Mouse (Mus musculus) heart, embryonic 13.5 days (tissue): ENCODE measurements around the gene Cfl1. TPM values are rescaled to one million over a fixed set of nuclear protein-coding genes. Genes with fewer than 3 reads are reported as not detected.

Experiments used
- ATAC-seq: fragments of 200-750 bp; cut with Nextera tagmentation; 2 replicates; pipeline ENCODE4 v1.8.0; 2017; ENCODE audit warnings: moderate TSS enrichment; ENCODE audit not compliant: insufficient number of reproducible peaks, low FRiP score, low TSS enrichment; ENCODE audit errors: extremely low read depth
- H3K27ac ChIP-seq: fragments of 300-500 bp; sonication (generic); replicated peaks from 2 replicates; pipeline ENCODE4 v1.5.1; 2015; ENCODE audit warnings: moderate library complexity, mild to moderate bottlenecking, inconsistent platforms
- H3K27me3 ChIP-seq: fragments of 300-500 bp; sonication (generic); replicated peaks from 2 replicates; pipeline ENCODE4 v1.6.1; 2015; ENCODE audit warnings: mild to moderate bottlenecking, inconsistent platforms
- H3K36me3 ChIP-seq: fragments of 300-500 bp; sonication (generic); 2 replicates; pipeline ENCODE4 v1.6.1; 2015; ENCODE audit warnings: mild to moderate bottlenecking, inconsistent platforms
- H3K4me1 ChIP-seq: fragments of 300-500 bp; sonication (generic); 2 replicates; pipeline ENCODE4 v1.6.1; 2015; ENCODE audit warnings: inconsistent platforms
- H3K4me2 ChIP-seq: fragments of 300-500 bp; sonication (generic); 2 replicates; pipeline ENCODE4 v1.6.1; 2015; ENCODE audit warnings: inconsistent platforms, mild to moderate bottlenecking, moderate library complexity
- H3K4me3 ChIP-seq: fragments of 300-500 bp; sonication (generic); 2 replicates; pipeline ENCODE4 v1.5.1; 2015; ENCODE audit warnings: moderate library complexity, mild to moderate bottlenecking, inconsistent platforms
- H3K9ac ChIP-seq: fragments of 300-500 bp; sonication (generic); 2 replicates; pipeline ENCODE4 v1.6.1; 2015; ENCODE audit warnings: inconsistent platforms, mild to moderate bottlenecking, moderate library complexity
- H3K9me3 ChIP-seq: fragments of 300-500 bp; sonication (generic); 2 replicates; pipeline ENCODE4 v1.6.1; 2016; ENCODE audit warnings: inconsistent platforms
- WGBS: fragments of 180-500 bp; shearing (Covaris S2); methylation state at CpG from one replicate; pipeline ENCODE4 v1.1.7; 2015; ENCODE audit warnings: mixed read lengths; 5-methylcytosine and 5-hydroxymethylcytosine counted together
- polyA plus RNA-seq: library from polyadenylated mRNA; unstranded; fragments of >200 nt; fragmentation: Nextera tagmentation; extraction: Ambion mirVana; gene quantifications from 2 replicates; pipeline ENCODE4 v1.2.1, GENCODE M21; 2015

The Cfl1 gene
- polyA plus RNA-seq: 1,825 and 1,925 TPM in 2 replicates

GRCm38 (mm10) chr19:5490313-5490897 is at the start of gene Cfl1:
Gene Cfl1 (plus strand): TSS chr19:5490455.
- Histone ChIP-seq H3K27ac (peak within 1 kb of the TSS; percentile 99), H3K9me3 (no peaks in the 10 kb centered on the region), H3K27me3 (no peaks in the 10 kb centered on the region), H3K4me2 (peak within 1 kb of the TSS; percentile 91), H3K36me3 (peaks cover 51% of the 10 kb centered on the region), H3K4me1 (peaks cover 44% of the 10 kb centered on the region), H3K4me3 (peak within 1 kb of the TSS; percentile 100), H3K9ac (peak within 1 kb of the TSS; percentile 99)
- ATAC-seq: peak; percentile 37
- WGBS: under 1% methylated on average over 61 of the region's 62 CpGs

GRCm38 (mm10) chr19:5444371-5444908 is 45.8 kb upstream of the Cfl1 start:
- H3K27me3 ChIP-seq: peaks cover 61% of the 10 kb centered on the region
- WGBS: 56% methylated on average over 9 of the region's 9 CpGs

GRCm38 (mm10) chr19:5444954-5445353 is 45.3 kb upstream of the Cfl1 start:
- no peak overlapping the region for H3K27ac ChIP-seq
- H3K4me2 ChIP-seq: no peak overlapping the region
- 29% methylated on average over 7 of the region's 7 CpGs for WGBS
- H3K4me1 ChIP-seq: peaks cover 19% of the 10 kb centered on the region
- peaks cover 66% of the 10 kb centered on the region for H3K27me3 ChIP-seq
- no peak overlapping the region for H3K4me3 ChIP-seq
- H3K9me3 ChIP-seq: peaks cover 6% of the 10 kb centered on the region; the same call in 1 of the 2 replicates
- ATAC-seq: no peak
- no peaks in the 10 kb centered on the region for H3K36me3 ChIP-seq
- no peak overlapping the region for H3K9ac ChIP-seq

More at GRCm38 (mm10) chr19:5444371-5444908, 45.8 kb upstream of the Cfl1 start:
- peaks cover 19% of the 10 kb centered on the region for H3K4me1 ChIP-seq
- H3K36me3 ChIP-seq: no peaks in the 10 kb centered on the region
- H3K27ac ChIP-seq: no peak overlapping the region
- H3K4me3 ChIP-seq: no peak overlapping the region
- peaks cover 6% of the 10 kb centered on the region; the same call in 1 of the 2 replicates for H3K9me3 ChIP-seq
- no peak overlapping the region for H3K9ac ChIP-seq
- no peak for ATAC-seq
- no peak overlapping the region for H3K4me2 ChIP-seq

GRCm38 (mm10) chr19:5445747-5446146 is 44.5 kb upstream of the Cfl1 start:
- H3K27ac ChIP-seq: no peak overlapping the region
- H3K9ac ChIP-seq: no peak overlapping the region
- H3K4me2 ChIP-seq: no peak overlapping the region
- H3K27me3 ChIP-seq: peaks cover 74% of the 10 kb centered on the region
- 81% methylated on average over 5 of the region's 5 CpGs for WGBS
- ATAC-seq: no peak
- H3K4me1 ChIP-seq: peaks cover 23% of the 10 kb centered on the region
- no peak overlapping the region for H3K4me3 ChIP-seq
- no peaks in the 10 kb centered on the region for H3K9me3 ChIP-seq
- H3K36me3 ChIP-seq: no peaks in the 10 kb centered on the region

- Histone ChIP-seq H3K9ac (peak within 1 kb of the TSS; percentile 76), H3K4me2 (peak within 1 kb of the TSS; percentile 94), H3K4me3 (peak within 1 kb of the TSS; percentile 66), H3K4me1 (peaks cover 23% of the 10 kb centered on the region), H3K36me3 (no peaks in the 10 kb centered on the region), H3K27me3 (peaks cover 82% of the 10 kb centered on the region), H3K9me3 (no peaks in the 10 kb centered on the region), H3K27ac (no peak within 1 kb of the TSS)
- WGBS: under 1% methylated on average over 70 of the region's 70 CpGs
- peak; percentile 78 for ATAC-seq
Measured at GRCm38 (mm10) chr19:5447515-5448353, 42.5 kb upstream of the Cfl1 start, which contains the start of gene Fosl1. Gene Fosl1 (plus strand): TSS chr19:5447547.

GRCm38 (mm10) chr19:5448354-5449150 is 41.7 kb upstream of the Cfl1 start:
- Histone ChIP-seq H3K36me3 (peaks cover 4% of the 10 kb centered on the region), H3K4me1 (peaks cover 23% of the 10 kb centered on the region), H3K27me3 (peaks cover 80% of the 10 kb centered on the region), H3K9me3 (no peaks in the 10 kb centered on the region), H3K9ac (peak overlapping the region; percentile 76; the same call in 1 of the 2 replicates), H3K4me2 (peak overlapping the region; percentile 94), H3K27ac (no peak overlapping the region), H3K4me3 (peak overlapping the region; percentile 66)
- WGBS: 6% methylated on average over 36 of the region's 36 CpGs
- ATAC-seq: peak; percentile 59; the same call in 1 of the 2 replicates

- peaks cover 69% of the 10 kb centered on the region for H3K27me3 ChIP-seq
- no peak overlapping the region for H3K9ac ChIP-seq
- H3K4me3 ChIP-seq: no peak overlapping the region
- H3K4me1 ChIP-seq: peaks cover 28% of the 10 kb centered on the region
- H3K36me3 ChIP-seq: peaks cover 15% of the 10 kb centered on the region
- H3K4me2 ChIP-seq: no peak overlapping the region
- 68% methylated on average over 3 of the region's 3 CpGs for WGBS
- no peak for ATAC-seq
- H3K9me3 ChIP-seq: no peaks in the 10 kb centered on the region
- H3K27ac ChIP-seq: no peak overlapping the region
Measured at GRCm38 (mm10) chr19:5449673-5450072, 40.6 kb upstream of the Cfl1 start.

GRCm38 (mm10) chr19:5451766-5452165 is 38.5 kb upstream of the Cfl1 start:
- 70% methylated on average over 6 of the region's 6 CpGs for WGBS
- no peaks in the 10 kb centered on the region for H3K9me3 ChIP-seq
- no peak for ATAC-seq
- H3K27me3 ChIP-seq: peaks cover 48% of the 10 kb centered on the region
- no peak overlapping the region for H3K4me2 ChIP-seq
- peaks cover 26% of the 10 kb centered on the region for H3K36me3 ChIP-seq
- no peak overlapping the region for H3K27ac ChIP-seq
- H3K9ac ChIP-seq: no peak overlapping the region; the same call in 1 of the 2 replicates
- no peak overlapping the region for H3K4me3 ChIP-seq
- peaks cover 49% of the 10 kb centered on the region for H3K4me1 ChIP-seq

- Histone ChIP-seq H3K27me3 (peaks cover 16% of the 10 kb centered on the region), H3K9ac (peak overlapping the region; percentile 94), H3K4me2 (peak overlapping the region; percentile 92), H3K9me3 (no peaks in the 10 kb centered on the region), H3K36me3 (peaks cover 26% of the 10 kb centered on the region), H3K27ac (peak overlapping the region; percentile 93; the same call in 1 of the 2 replicates), H3K4me1 (peaks cover 41% of the 10 kb centered on the region), H3K4me3 (peak overlapping the region; percentile 85)
- WGBS: 69% methylated on average over 12 of the region's 12 CpGs
- ATAC-seq: no peak
Measured at GRCm38 (mm10) chr19:5455037-5455436, 35.2 kb upstream of the Cfl1 start.

GRCm38 (mm10) chr19:5455568-5455967 is 34.7 kb upstream of the Cfl1 start:
- Histone ChIP-seq H3K4me1 (peaks cover 41% of the 10 kb centered on the region), H3K4me2 (peak overlapping the region; percentile 92), H3K9ac (peak overlapping the region; percentile 94), H3K27me3 (peaks cover 10% of the 10 kb centered on the region), H3K36me3 (peaks cover 26% of the 10 kb centered on the region), H3K4me3 (peak overlapping the region; percentile 85), H3K9me3 (no peaks in the 10 kb centered on the region), H3K27ac (peak overlapping the region; percentile 93)
- WGBS: 51% methylated on average over 8 of the region's 8 CpGs
- ATAC-seq: no peak
